Mouse (Mus musculus): ENCODE measurements at regions not wholly inside any gene's neighbourhood (a gene's known extent, or its start where the extent isn't known, plus 50 kb on each side); places are given as distances from the start of the nearest gene placed in this dataset.

DNA sequence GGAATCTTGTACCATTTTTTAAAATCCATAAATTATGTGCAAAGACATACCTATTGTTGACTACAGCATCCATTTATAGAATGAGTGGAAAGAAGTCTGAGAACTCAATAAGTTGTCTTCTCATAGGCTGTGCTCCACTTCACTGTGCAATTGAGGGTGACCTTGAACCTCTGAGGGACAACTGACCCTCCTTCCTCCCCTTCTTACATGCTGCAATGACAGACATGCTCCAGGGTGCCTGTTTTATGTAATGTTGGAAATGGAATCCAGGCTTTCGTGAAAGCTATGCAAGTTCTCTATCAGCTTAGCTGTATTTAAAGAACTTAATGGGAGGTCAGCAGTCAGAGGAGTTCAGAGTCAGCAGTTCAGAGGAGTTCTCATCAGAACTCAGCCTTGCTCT lies 118.9 kb upstream of the Vegfc start:
- DNase-seq, result no peak

GRCm38 (mm10) chr8:53962993-53963392 lies 114.4 kb upstream of the Vegfc start:
- no peak for DNase-seq

- DNase-seq, result no peak
Observed at GRCm38 (mm10) chr8:53984296-53984695, 93.1 kb upstream of the Vegfc start.

GRCm38 (mm10) chr8:53985685-53986084 lies 91.7 kb upstream of the Vegfc start:
- no peak for DNase-seq

- no peak for DNase-seq
Observed at GRCm38 (mm10) chr8:53994208-53994607, 83.2 kb upstream of the Vegfc start.

DNA sequence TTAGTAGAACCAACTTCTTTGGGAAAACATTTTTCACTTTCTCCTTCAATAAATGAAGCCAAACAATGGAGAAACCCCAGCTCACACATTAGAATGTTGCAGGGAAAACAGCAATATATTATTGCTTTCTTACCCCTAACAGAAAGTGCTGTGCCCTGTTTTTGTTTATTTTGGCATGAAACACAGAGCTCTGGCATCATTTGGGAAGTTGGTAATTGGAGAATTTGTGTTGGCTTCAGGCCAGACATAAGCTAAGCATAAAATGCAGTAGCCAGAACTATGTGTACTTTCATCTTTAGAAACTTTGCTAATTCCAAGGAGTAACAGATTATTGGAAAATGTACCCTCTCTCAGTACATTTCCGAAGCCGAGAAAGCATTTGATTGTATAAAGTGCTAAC lies 79.9 kb upstream of the Vegfc start:
- DNase-seq, result no peak

- no peak for DNase-seq
Observed at GRCm38 (mm10) chr8:54002948-54003347, 74.5 kb upstream of the Vegfc start.

- DNase-seq, result no peak
Observed at GRCm38 (mm10) chr8:54014096-54014495, 63.3 kb upstream of the Vegfc start.

DNA sequence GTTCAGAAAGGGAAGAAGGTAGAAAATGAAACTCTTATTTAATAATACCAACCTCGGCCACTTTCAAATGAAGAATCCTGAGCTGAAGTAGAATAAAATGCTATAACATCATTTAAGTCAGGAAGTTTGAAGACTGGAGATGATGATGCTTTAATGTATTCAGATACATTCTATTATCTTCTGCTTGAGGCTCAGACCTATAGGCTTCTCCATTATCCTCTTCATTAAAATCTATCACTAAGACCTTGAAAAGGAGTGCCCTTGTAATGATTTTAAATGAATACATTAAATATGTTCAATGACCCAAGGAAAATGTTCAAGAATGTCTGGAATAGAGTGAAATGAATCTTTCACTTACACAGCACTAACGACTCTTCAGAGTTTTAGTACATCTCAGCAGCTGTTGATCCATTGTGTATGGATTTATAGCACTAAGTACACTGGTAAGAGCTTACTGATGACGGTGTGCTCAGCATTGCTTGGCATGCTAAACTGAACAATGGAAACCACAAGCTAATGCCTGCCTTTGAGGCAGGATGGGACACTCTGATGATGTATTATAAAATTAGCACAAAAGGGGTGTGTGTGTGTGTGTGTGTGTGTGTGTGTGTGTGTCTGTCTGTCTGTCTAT lies 58.8 kb upstream of the Vegfc start:
- DNase-seq, result no peak
